Comparison of ENCODE assay signal across 14 mouse cellular contexts in genomic region chr17:7265705-7266368, GRCm38 (mm10). TPM values are rescaled to one million over a fixed set of nuclear protein-coding genes. Genes with fewer than 3 reads are reported as not detected.
DNase-seq lines count a peak whose midpoint lies in the region; ATAC-seq and TF ChIP-seq lines count a peak whose summit lies in the region.
"Had no signal": no experiment of that assay in that cellular context is flagged by ENCODE, and none has a peak within 500 bp of the region (broad histone marks: within the 10 kb centered on the region; RNA-seq: fewer than 3 reads in every experiment).

No protein-coding gene starts in this region.

- DNase-seq in heart, postnatal 0 days (ENCODE audit: low spot score): no peak
- DNase-seq in heart, adult 2 months: no peak
- DNase-seq in forebrain, embryonic 14.5 days (ENCODE audit: low spot score): peak; percentile 68
- DNase-seq: layer of hippocampus, postnatal 36 days; right cerebral cortex, postnatal 4 days; thymus, adult 2 months had no signal

- H3K4me3 ChIP-seq in heart, postnatal 0 days (ENCODE audit: low read depth, low read length): no peak overlapping the region
- H3K4me3 ChIP-seq in heart, adult 2 months: no peak overlapping the region
- H3K4me3 ChIP-seq in midbrain, embryonic 12.5 days: no peak overlapping the region
- no peak overlapping the region for H3K4me3 ChIP-seq in midbrain, embryonic 16.5 days (ENCODE audit: low read depth, low read length)
- no peak overlapping the region for H3K4me3 ChIP-seq in forebrain, embryonic 14.5 days (ENCODE audit: low read depth, low read length)
- H3K4me3 ChIP-seq in neural tube, embryonic 15.5 days (replicated peaks): no peak overlapping the region

- WGBS in heart, postnatal 0 days: 32% methylated on average over 12 of the region's 12 CpGs
- 23% methylated on average over 12 of the region's 12 CpGs for WGBS in heart, adult 2 months
- 44% methylated on average over 12 of the region's 12 CpGs for WGBS in midbrain, embryonic 12.5 days
- WGBS in midbrain, embryonic 16.5 days: 31% methylated on average over 12 of the region's 12 CpGs
- WGBS in forebrain, embryonic 14.5 days: 37% methylated on average over 12 of the region's 12 CpGs
- 53% methylated on average over 12 of the region's 12 CpGs for WGBS in neural tube, embryonic 15.5 days

- 0 out of 2 replicates have a peak overlapping the region, but pooled peaks have one; percentile 3 for H3K4me2 ChIP-seq in heart, postnatal 0 days (ENCODE audit: low read depth, low read length)
- no peak overlapping the region for H3K4me2 ChIP-seq in midbrain, embryonic 12.5 days (replicated peaks)
- no peak overlapping the region for H3K4me2 ChIP-seq in midbrain, embryonic 16.5 days (ENCODE audit: low read length)
- no peak overlapping the region for H3K4me2 ChIP-seq in forebrain, embryonic 14.5 days (ENCODE audit: low read length)
- H3K4me2 ChIP-seq in neural tube, embryonic 15.5 days: no peak overlapping the region
- H3K4me2 ChIP-seq: liver, embryonic 11.5 days had no signal

- no peaks in the 10 kb centered on the region for H3K36me3 ChIP-seq in heart, postnatal 0 days (replicated peaks; ENCODE audit: control insufficient read depth, insufficient read depth, low read length)
- no peaks in the 10 kb centered on the region for H3K36me3 ChIP-seq in heart, adult 2 months (ENCODE audit: control insufficient read depth, insufficient read depth, low read length)
- H3K36me3 ChIP-seq in midbrain, embryonic 12.5 days: peaks cover 11% of the 10 kb centered on the region
- H3K36me3 ChIP-seq in midbrain, embryonic 16.5 days (ENCODE audit: control insufficient read depth, insufficient read depth, low read length): no peaks in the 10 kb centered on the region
- no peaks in the 10 kb centered on the region for H3K36me3 ChIP-seq in forebrain, embryonic 14.5 days (ENCODE audit: control insufficient read depth, insufficient read depth, low read length)
- no peaks in the 10 kb centered on the region for H3K36me3 ChIP-seq in neural tube, embryonic 15.5 days

- H3K9ac ChIP-seq in heart, postnatal 0 days (replicated peaks; ENCODE audit: low read depth, low read length): no peak overlapping the region
- no peak overlapping the region for H3K9ac ChIP-seq in heart, adult 2 months (ENCODE audit: low read depth, low read length)
- H3K9ac ChIP-seq in midbrain, embryonic 12.5 days (replicated peaks): no peak overlapping the region
- no peak overlapping the region for H3K9ac ChIP-seq in midbrain, embryonic 16.5 days (ENCODE audit: low read depth, low read length)
- H3K9ac ChIP-seq in forebrain, embryonic 14.5 days (ENCODE audit: low read length): no peak overlapping the region
- no peak overlapping the region for H3K9ac ChIP-seq in neural tube, embryonic 15.5 days (replicated peaks)

- peaks cover 61% of the 10 kb centered on the region for H3K4me1 ChIP-seq in heart, postnatal 0 days (ENCODE audit: control insufficient read depth, insufficient read depth)
- peaks cover 15% of the 10 kb centered on the region for H3K4me1 ChIP-seq in heart, adult 2 months (ENCODE audit: control insufficient read depth, insufficient read depth, low read length)
- H3K4me1 ChIP-seq in midbrain, embryonic 12.5 days: peaks cover 23% of the 10 kb centered on the region
- peaks cover 10% of the 10 kb centered on the region for H3K4me1 ChIP-seq in midbrain, embryonic 16.5 days (ENCODE audit: control insufficient read depth, insufficient read depth, low read length)
- peaks cover 22% of the 10 kb centered on the region for H3K4me1 ChIP-seq in forebrain, embryonic 14.5 days (ENCODE audit: control insufficient read depth, insufficient read depth, low read length)
- H3K4me1 ChIP-seq in neural tube, embryonic 15.5 days: peaks cover 25% of the 10 kb centered on the region

- intact Hi-C loops in heart, adult 2 months (cut with DNase I): loop anchor here (5.0 kb wide), 1 partner anchor 89 kb away; no protein-coding TSS in a partner anchor

- no peaks in the 10 kb centered on the region for H3K9me3 ChIP-seq in heart, postnatal 0 days (replicated peaks; ENCODE audit: control insufficient read depth, low read length)
- no peaks in the 10 kb centered on the region for H3K9me3 ChIP-seq in midbrain, embryonic 12.5 days
- no peaks in the 10 kb centered on the region for H3K9me3 ChIP-seq in midbrain, embryonic 16.5 days (replicated peaks; ENCODE audit: control insufficient read depth, low read length, poor library complexity, severe bottlenecking)
- H3K9me3 ChIP-seq in forebrain, embryonic 14.5 days (replicated peaks; ENCODE audit: control insufficient read depth, low read length): no peaks in the 10 kb centered on the region
- no peaks in the 10 kb centered on the region for H3K9me3 ChIP-seq in neural tube, embryonic 15.5 days (replicated peaks)

- H3K27me3 ChIP-seq in heart, postnatal 0 days (ENCODE audit: control insufficient read depth, insufficient read depth, low read length): no peaks in the 10 kb centered on the region
- H3K27me3 ChIP-seq in heart, adult 2 months (ENCODE audit: control insufficient read depth, insufficient read depth, low read length): no peaks in the 10 kb centered on the region
- no peaks in the 10 kb centered on the region for H3K27me3 ChIP-seq in midbrain, embryonic 12.5 days
- no peaks in the 10 kb centered on the region for H3K27me3 ChIP-seq in midbrain, embryonic 16.5 days (ENCODE audit: control insufficient read depth, insufficient read depth, low read depth, low read length)
- H3K27me3 ChIP-seq in forebrain, embryonic 14.5 days (replicated peaks; ENCODE audit: control insufficient read depth, insufficient read depth, low read length): no peaks in the 10 kb centered on the region
- H3K27me3 ChIP-seq in neural tube, embryonic 15.5 days (replicated peaks): no peaks in the 10 kb centered on the region

- H3K79me2 ChIP-seq in heart, adult 2 months (replicated peaks; ENCODE audit: control insufficient read depth, insufficient read depth, low read length): no peaks in the 10 kb centered on the region

- no peak for TF ChIP-seq POLR2A in heart, adult 2 months (IDR thresholded peaks at IDR 0.05; ENCODE audit: insufficient read depth, low read depth, low read length)

- peak overlapping the region; percentile 45; the same call in 1 of the 2 replicates for H3K27ac ChIP-seq in heart, postnatal 0 days (ENCODE audit: low read depth)
- no peak overlapping the region for H3K27ac ChIP-seq in heart, adult 2 months
- 0 out of 2 replicates have a peak overlapping the region, but pooled peaks have one; percentile 15 for H3K27ac ChIP-seq in midbrain, embryonic 12.5 days (replicated peaks)
- H3K27ac ChIP-seq in midbrain, embryonic 16.5 days (ENCODE audit: low read length): no peak overlapping the region; the same call in 1 of the 2 replicates
- peak overlapping the region; percentile 3; the same call in 1 of the 2 replicates for H3K27ac ChIP-seq in forebrain, embryonic 14.5 days (ENCODE audit: low read depth, low read length)
- peak overlapping the region; percentile 48; the same call in 1 of the 2 replicates for H3K27ac ChIP-seq in neural tube, embryonic 15.5 days (replicated peaks)
- H3K27ac ChIP-seq: macrophage had no signal

- ATAC-seq in heart, postnatal 0 days (ENCODE audit: insufficient read depth, low read depth): no peak
- no peak for ATAC-seq in midbrain, embryonic 12.5 days (ENCODE audit: low FRiP score, low read depth)
- no peak for ATAC-seq in midbrain, embryonic 16.5 days
- peak; percentile 50; the same call in 1 of the 2 replicates for ATAC-seq in forebrain, embryonic 14.5 days
- no peak for ATAC-seq in neural tube, embryonic 15.5 days (ENCODE audit: low FRiP score)
- ATAC-seq in activated CD4-positive, CD25-positive, alpha-beta regulatory T cell, adult 4 months: no peak

- no peak for TF ChIP-seq EP300 in heart, postnatal 0 days (IDR thresholded peaks at IDR 0.05; ENCODE audit: low read depth)
- no peak for TF ChIP-seq EP300 in heart, adult 2 months (IDR thresholded peaks at IDR 0.05; ENCODE audit: insufficient read depth, low read depth, low read length)

- no peak for TF ChIP-seq CTCF in heart, postnatal 0 days (IDR thresholded peaks at IDR 0.05; ENCODE audit: low read depth)
- no peak for TF ChIP-seq CTCF in heart, adult 2 months (IDR thresholded peaks at IDR 0.05)

RNA-seq across cellular contexts. Expression of gene Tcp10a, which starts 58.6 kb away (rescaled TPM):
- not detected in 2 replicates for total RNA-seq in heart, postnatal 0 days (2014; rRNA removed; ENCODE audit: low replicate concordance)
- 0.07 TPM in 1 of 2 replicates, not detected in the other for polyA plus RNA-seq in heart, postnatal 0 days (2015; fragmentation: Nextera tagmentation; extraction: Ambion mirVana)
- not detected for total RNA-seq in heart, adult 2 months (2021)
- polyA plus RNA-seq in heart, adult 2 months (2012; rRNA removed): 0.18 and 0.41 TPM in 2 replicates
- not detected in 2 replicates for polyA plus RNA-seq in midbrain, embryonic 12.5 days (2016; fragmentation: Nextera tagmentation; extraction: Ambion mirVana)
- polyA plus RNA-seq in midbrain, embryonic 16.5 days (2015; fragmentation: Nextera tagmentation; extraction: Ambion mirVana): not detected in 2 replicates
- not detected in 2 replicates for polyA plus RNA-seq in forebrain, embryonic 14.5 days (2014; fragmentation: Nextera tagmentation; extraction: Ambion mirVana)
- polyA plus RNA-seq in neural tube, embryonic 15.5 days (2015; fragmentation: Nextera tagmentation; extraction: Ambion mirVana): not detected in 2 replicates
- not detected for polyA plus RNA-seq in activated CD4-positive, CD25-positive, alpha-beta regulatory T cell, adult 4 months (2017; shearing (Covaris generic))
- total RNA-seq: hematopoietic stem cell, adult 5-6 weeks; neutrophil, adult 5-6 weeks had no signal
- polyA plus RNA-seq: liver, embryonic 11.5 days; macrophage; thymus, adult 2 months had no signal

Comparison
In these comparisons a context has a peak if more than half of its experiments do, and no peak if none do; other contexts are left out.
1. H3K27ac ChIP-seq: peak in heart, postnatal 0 days (single experiment), midbrain, embryonic 12.5 days (single experiment), forebrain, embryonic 14.5 days (single experiment) and neural tube, embryonic 15.5 days (single experiment); none in heart, adult 2 months (single experiment) and midbrain, embryonic 16.5 days (single experiment).